Mouse (Mus musculus) ES-Bruce4 (cell line): Measurements from ENCODE around the gene Ctdsp2.

Experiments used
- CTCF ChIP-seq: IDR thresholded peaks from one replicate; pipeline ENCODE4 v1.8.1; 2011; ENCODE audit warnings: low read depth, low read length
- EP300 ChIP-seq: IDR thresholded peaks from 2 replicates; pipeline ENCODE4 v1.6.1; 2011; ENCODE audit warnings: low read depth, low read length; ENCODE audit not compliant: insufficient read depth

DNA sequence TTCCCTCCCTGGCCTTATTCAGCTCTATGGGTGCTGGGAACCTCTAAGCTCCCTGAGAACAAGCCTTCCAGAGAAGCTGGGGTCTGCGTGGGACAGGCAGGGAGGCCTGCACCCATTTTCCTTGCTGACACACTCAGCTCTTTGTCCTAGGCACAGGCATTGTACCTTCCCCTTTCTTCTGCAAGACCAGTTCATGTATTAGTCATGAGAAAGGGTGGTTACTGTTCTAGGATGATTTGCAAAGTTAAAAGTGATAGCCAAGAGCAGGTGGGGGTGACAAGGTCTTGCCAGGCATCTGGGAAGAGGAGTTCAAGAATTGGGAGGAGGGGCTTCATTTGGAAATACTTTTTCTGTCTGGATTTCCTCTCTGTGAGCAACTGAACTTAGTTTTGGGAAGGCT lies 23.5 kb downstream of the Ctdsp2 start:
- TF ChIP-seq CTCF (no peak), EP300 (no peak)
